10 mouse cellular contexts compared by ENCODE assay signal in genomic region chrX:52928883-52929282, GRCm38 (mm10). TPM values are rescaled to one million over a fixed set of nuclear protein-coding genes. Genes with fewer than 3 reads are reported as not detected.
DNase-seq lines count a peak whose midpoint lies in the region; ATAC-seq lines count a peak whose summit lies in the region.
"Had no signal": no experiment of that assay in that cellular context is flagged by ENCODE, and none has a peak within 500 bp of the region (broad histone marks: within the 10 kb centered on the region; RNA-seq: fewer than 3 reads in every experiment).

No protein-coding gene starts in this region.

- ATAC-seq in embryonic facial prominence, embryonic 11.5 days (replicated peaks; ENCODE audit: insufficient number of reproducible peaks, low FRiP score, low TSS enrichment, low read depth): no peak

- no peaks in the 10 kb centered on the region for H3K27me3 ChIP-seq in embryonic facial prominence, embryonic 11.5 days (ENCODE audit: control insufficient read depth, insufficient read depth, low read length)
- no peaks in the 10 kb centered on the region for H3K27me3 ChIP-seq in embryonic facial prominence, embryonic 10.5 days (replicated peaks; ENCODE audit: low read depth, poor library complexity, severe bottlenecking)
- no peaks in the 10 kb centered on the region for H3K27me3 ChIP-seq in limb, embryonic 10.5 days (ENCODE audit: low read depth, poor library complexity, severe bottlenecking)
- H3K27me3 ChIP-seq: heart, embryonic 15.5 days; midbrain, embryonic 12.5 days had no signal

- WGBS in embryonic facial prominence, embryonic 11.5 days: 41% methylated on average over 1 of the region's 1 CpGs
- WGBS in embryonic facial prominence, embryonic 10.5 days: 37% methylated on average over 1 of the region's 1 CpGs
- 36% methylated on average over 1 of the region's 1 CpGs for WGBS in limb, embryonic 10.5 days

- H3K27ac ChIP-seq in embryonic facial prominence, embryonic 11.5 days (replicated peaks; ENCODE audit: low read depth, low read length): no peak overlapping the region
- H3K27ac ChIP-seq in embryonic facial prominence, embryonic 10.5 days (replicated peaks): no peak overlapping the region
- H3K27ac ChIP-seq in limb, embryonic 10.5 days: no peak overlapping the region
- H3K27ac ChIP-seq: heart, embryonic 15.5 days; midbrain, embryonic 12.5 days had no signal

- no peak overlapping the region for H3K9ac ChIP-seq in embryonic facial prominence, embryonic 11.5 days (replicated peaks; ENCODE audit: low read length)
- H3K9ac ChIP-seq: heart, embryonic 15.5 days; midbrain, embryonic 12.5 days had no signal

- H3K9me3 ChIP-seq in embryonic facial prominence, embryonic 11.5 days (replicated peaks; ENCODE audit: control insufficient read depth, low read length): no peaks in the 10 kb centered on the region
- H3K9me3 ChIP-seq in embryonic facial prominence, embryonic 10.5 days: no peaks in the 10 kb centered on the region
- H3K9me3 ChIP-seq in limb, embryonic 10.5 days (replicated peaks): no peaks in the 10 kb centered on the region
- H3K9me3 ChIP-seq: heart, embryonic 15.5 days; midbrain, embryonic 12.5 days had no signal

- no peaks in the 10 kb centered on the region for H3K36me3 ChIP-seq in embryonic facial prominence, embryonic 11.5 days (replicated peaks; ENCODE audit: control insufficient read depth, insufficient read depth, low read depth, low read length)
- peaks cover 25% of the 10 kb centered on the region for H3K36me3 ChIP-seq in embryonic facial prominence, embryonic 10.5 days (replicated peaks)
- peaks cover 20% of the 10 kb centered on the region for H3K36me3 ChIP-seq in limb, embryonic 10.5 days
- H3K36me3 ChIP-seq: heart, embryonic 15.5 days; midbrain, embryonic 12.5 days had no signal

- no peak overlapping the region for H3K4me3 ChIP-seq in embryonic facial prominence, embryonic 11.5 days (ENCODE audit: low read depth, low read length)
- H3K4me3 ChIP-seq in embryonic facial prominence, embryonic 10.5 days: no peak overlapping the region
- no peak overlapping the region for H3K4me3 ChIP-seq in limb, embryonic 10.5 days
- H3K4me3 ChIP-seq: heart, embryonic 15.5 days; midbrain, embryonic 12.5 days had no signal

- no peak overlapping the region for H3K4me2 ChIP-seq in embryonic facial prominence, embryonic 11.5 days (ENCODE audit: low read depth, low read length)
- H3K4me2 ChIP-seq: heart, embryonic 15.5 days; midbrain, embryonic 12.5 days had no signal

- peak; percentile 36 for DNase-seq in embryonic facial prominence, embryonic 11.5 days (ENCODE audit: low spot score)
- no peak for DNase-seq in embryonic facial prominence, embryonic 10.5 days (ENCODE audit: low spot score)
- DNase-seq in right cerebral cortex, postnatal 4 days: peak; percentile 6
- DNase-seq in right cerebral cortex, adult 18-20 months: no peak
- peak; percentile 30 for DNase-seq in limb, embryonic 10.5 days (ENCODE audit: low spot score)
- peak; percentile 47 for DNase-seq in thymus, postnatal 0 days (ENCODE audit: low spot score)
- no peak for DNase-seq in gastrocnemius, postnatal 4 days (ENCODE audit: low spot score in 2 of 2)
- no peak for DNase-seq in left cerebral cortex, adult 11 months (ENCODE audit: low spot score)

- no peaks in the 10 kb centered on the region for H3K4me1 ChIP-seq in embryonic facial prominence, embryonic 11.5 days (ENCODE audit: control insufficient read depth, insufficient read depth, low read length)
- H3K4me1 ChIP-seq in embryonic facial prominence, embryonic 10.5 days: no peaks in the 10 kb centered on the region
- no peaks in the 10 kb centered on the region for H3K4me1 ChIP-seq in limb, embryonic 10.5 days
- H3K4me1 ChIP-seq: heart, embryonic 15.5 days; midbrain, embryonic 12.5 days had no signal

RNA-seq across cellular contexts. Expression of gene Phf6, which starts 16.8 kb away (rescaled TPM):
- 124 and 143 TPM in 2 replicates for polyA plus RNA-seq in embryonic facial prominence, embryonic 11.5 days (2014; fragmentation: Nextera tagmentation; extraction: Ambion mirVana)
- polyA plus RNA-seq in embryonic facial prominence, embryonic 10.5 days (2016; fragmentation: Nextera tagmentation; extraction: Ambion mirVana): 103 and 104 TPM in 2 replicates
- polyA plus RNA-seq in limb, embryonic 10.5 days (2016; fragmentation: Nextera tagmentation; extraction: Ambion mirVana): 78.4 and 98.0 TPM in 2 replicates
- polyA plus RNA-seq in thymus, postnatal 0 days (2015; fragmentation: Nextera tagmentation; extraction: Ambion mirVana): 34.1 and 35.2 TPM in 2 replicates
- total RNA-seq in gastrocnemius, postnatal 4 days (2021): 10 to 100 TPM in 1 of 2 experiments, 1 to 10 TPM in 1; 8.9 to 12.7 TPM

RNA-seq across cellular contexts. Expression of gene Hprt, which starts 59.1 kb away (rescaled TPM):
- 84.5 and 85.6 TPM in 2 replicates for polyA plus RNA-seq in embryonic facial prominence, embryonic 11.5 days (2014; fragmentation: Nextera tagmentation; extraction: Ambion mirVana)
- 96.5 and 104 TPM in 2 replicates for polyA plus RNA-seq in embryonic facial prominence, embryonic 10.5 days (2016; fragmentation: Nextera tagmentation; extraction: Ambion mirVana)
- polyA plus RNA-seq in limb, embryonic 10.5 days (2016; fragmentation: Nextera tagmentation; extraction: Ambion mirVana): 103 and 139 TPM in 2 replicates
- 322 and 331 TPM in 2 replicates for polyA plus RNA-seq in thymus, postnatal 0 days (2015; fragmentation: Nextera tagmentation; extraction: Ambion mirVana)
- total RNA-seq in gastrocnemius, postnatal 4 days (2021): 10 to 100 TPM; 50.9 to 69.7 TPM

Comparison
In these comparisons a context has a peak if more than half of its experiments do, and no peak if none do; other contexts are left out.
1. DNase-seq: peak in embryonic facial prominence, embryonic 11.5 days (single experiment), right cerebral cortex, postnatal 4 days (single experiment), limb, embryonic 10.5 days (single experiment) and thymus, postnatal 0 days (single experiment); none in embryonic facial prominence, embryonic 10.5 days (single experiment), right cerebral cortex, adult 18-20 months (single experiment), gastrocnemius, postnatal 4 days (0 of 2) and left cerebral cortex, adult 11 months (single experiment).